Mouse (Mus musculus) large intestine, adult 2 months (tissue): ENCODE measurements around the gene Acot1. TPM values are rescaled to one million over a fixed set of nuclear protein-coding genes. Genes with fewer than 3 reads are reported as not detected.
"Not testable (repeated sequence)": the region's sequence is repeated elsewhere in the genome, so short reads cannot be mapped to it uniquely, and the experiment has no call there.

ENCODE experiments used
- DNase-seq: peaks from one replicate; pipeline ENCODE4 v3.0.0-alpha.2; 2012; ENCODE audit warnings: low read depth, low spot score
- WGBS: fragments of 180-500 bp; shearing (Covaris S2); methylation state at CpG from one replicate; pipeline ENCODE4 v1.1.7; 2018; 5-methylcytosine and 5-hydroxymethylcytosine counted together
- polyA plus RNA-seq: library from polyadenylated mRNA; depleted of rRNA; stranded (reverse); fragments of >200 nt; gene quantifications from 2 replicates; pipeline ENCODE4 v1.2.3, GENCODE M21; 2012; rRNA removed

The Acot1 gene
- 1.6 and 2.5 TPM in 2 replicates for polyA plus RNA-seq

- under 1% methylated on average over 55 of the region's 70 CpGs for WGBS
- not testable (repeated sequence) for DNase-seq
These were observed at the start of gene Acot1 for GRCm38 (mm10) chr12:84009171-84009965. Acot1 (plus strand) TSS chr12:84009490.

- no peak for DNase-seq
- 93% methylated on average over 7 of the region's 7 CpGs for WGBS
These were observed 44.1 kb upstream of the Acot1 start for GRCm38 (mm10) chr12:83965235-83965634.

- DNase-seq = peak; percentile 54
- 46% methylated on average over 2 of the region's 2 CpGs for WGBS
These were observed 37.2 kb upstream of the Acot1 start for GRCm38 (mm10) chr12:83972117-83972516.

GRCm38 (mm10) chr12:83978862-83979261 lies 30.4 kb upstream of the Acot1 start:
- no peak for DNase-seq
- 87% methylated on average over 6 of the region's 6 CpGs for whole genome bisulfite sequencing

GRCm38 (mm10) chr12:83981615-83982014 lies 27.7 kb upstream of the Acot1 start:
- no peak for DNase-seq

GRCm38 (mm10) chr12:83984752-83985151 lies 24.5 kb upstream of the Acot1 start, which contains the start of gene Heatr4:
Heatr4 (minus strand) TSS chr12:83984852.
- WGBS = 83% methylated on average over 4 of the region's 4 CpGs
- no peak for DNase-seq

More at GRCm38 (mm10) chr12:83981615-83982014, 27.7 kb upstream of the Acot1 start:
- 35% methylated on average over 4 of the region's 4 CpGs for WGBS

- DNase-seq = no peak
- 6% methylated on average over 8 of the region's 8 CpGs for WGBS
These were observed 22.1 kb upstream of the Acot1 start for GRCm38 (mm10) chr12:83987242-83987582.

GRCm38 (mm10) chr12:83987583-83988441 lies 21.5 kb upstream of the Acot1 start, which contains the start of gene Acot2:
Acot2 (plus strand) TSS chr12:83987861.
- DNase-seq = no peak
- under 1% methylated on average over 80 of the region's 80 CpGs for WGBS

GRCm38 (mm10) chr12:83988483-83988882 lies 20.8 kb upstream of the Acot1 start:
- 59% methylated on average over 4 of the region's 4 CpGs for WGBS
- no peak for DNase-seq

- no peak for DNase-seq
- 95% methylated on average over 4 of the region's 4 CpGs for WGBS
These were observed 19.9 kb upstream of the Acot1 start for GRCm38 (mm10) chr12:83989378-83989777.

GRCm38 (mm10) chr12:83997221-83997620 lies 12.1 kb upstream of the Acot1 start:
- DNase-seq = no peak
- WGBS = 62% methylated on average over 2 of the region's 2 CpGs

GRCm38 (mm10) chr12:83998341-83999107 lies 10.8 kb upstream of the Acot1 start:
- no peak for DNase-seq
- 47% methylated on average over 11 of the region's 11 CpGs for WGBS

GRCm38 (mm10) chr12:83999237-83999636 lies 10.1 kb upstream of the Acot1 start:
- 14% methylated on average over 8 of the region's 8 CpGs for WGBS
- not testable (repeated sequence) for DNase-seq

GRCm38 (mm10) chr12:84000418-84000817 lies 8.9 kb upstream of the Acot1 start:
- WGBS = 29% methylated on average over 3 of the region's 3 CpGs
- DNase-seq = no peak

GRCm38 (mm10) chr12:84003866-84004265 lies 5.4 kb upstream of the Acot1 start:
- 83% methylated on average over 1 of the region's 1 CpGs for WGBS
- DNase-seq = no peak

GRCm38 (mm10) chr12:84008251-84008650 lies 1.0 kb upstream of the Acot1 start:
- DNase-seq = no peak
- 74% methylated on average over 12 of the region's 12 CpGs for WGBS

GRCm38 (mm10) chr12:84008729-84009128 lies 561 bp upstream of the Acot1 start:
- DNase-seq = no peak
- 35% methylated on average over 8 of the region's 8 CpGs for WGBS

- 68% methylated on average over 3 of the region's 3 CpGs for WGBS
- no peak for DNase-seq
These were observed 911 bp downstream of the Acot1 start for GRCm38 (mm10) chr12:84010201-84010600.

- WGBS = 34% methylated on average over 12 of the region's 12 CpGs
- DNase-seq = no peak
These were observed 2.2 kb downstream of the Acot1 start for GRCm38 (mm10) chr12:84011251-84012040.
